Mouse (Mus musculus) brown adipose tissue, adult 24 weeks (tissue): Measurements from ENCODE around the gene Grin2d. TPM values are rescaled to one million over a fixed set of nuclear protein-coding genes. Genes with fewer than 3 reads are reported as not detected.
"Not testable (repeated sequence)": the region's sequence is repeated elsewhere in the genome, so short reads cannot be mapped to it uniquely, and the experiment has no call there.

Experiments
- H3K27ac ChIP-seq: fragments of 200-500 bp; replicated peaks from 2 replicates; pipeline ENCODE4 v1.5.1; 2012; ENCODE audit warnings: low read depth, mild to moderate bottlenecking, low read length
- H3K4me1 ChIP-seq: fragments of 200-500 bp; 2 replicates; pipeline ENCODE4 v1.6.1; 2012; ENCODE audit warnings: low read length, mixed read lengths; ENCODE audit not compliant: control insufficient read depth, insufficient read depth, insufficient read length
- H3K4me3 ChIP-seq: fragments of 200-500 bp; 2 replicates; pipeline ENCODE4 v1.5.1; 2012; ENCODE audit warnings: low read depth, mild to moderate bottlenecking, low read length, moderate library complexity; ENCODE audit not compliant: insufficient read depth
- polyA plus RNA-seq: library from polyadenylated mRNA; stranded (reverse); fragments of >200 nt; gene quantifications from 2 replicates; pipeline ENCODE4 v1.2.4, GENCODE M21; 2012; ENCODE audit not compliant: missing spikeins, insufficient read depth, insufficient read length

Grin2d gene
- polyA plus RNA-seq = not detected in 2 replicates

DNA sequence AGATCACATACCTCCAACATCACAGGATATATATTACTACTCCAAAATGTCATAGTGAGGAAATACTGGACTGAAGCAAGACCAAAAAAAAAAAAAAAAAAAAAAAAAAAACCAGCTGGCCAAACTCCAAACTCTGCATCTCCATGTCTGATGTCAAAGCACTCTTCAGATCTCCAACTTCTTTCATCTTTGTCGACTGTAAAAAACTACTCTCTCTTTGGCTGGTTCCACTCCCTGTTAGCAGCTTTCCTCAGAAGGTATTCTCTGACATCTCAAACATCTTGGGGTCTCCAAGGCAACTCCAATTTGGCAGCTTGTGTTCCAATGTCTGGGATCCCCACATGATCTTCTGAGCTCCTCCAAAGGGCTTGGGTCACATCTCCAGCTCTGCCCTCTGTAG is at the start of gene Grin2d:
TSS of gene Grin2d (minus strand) at position 101 of the 400 bp plus-strand sequence.
- not testable (repeated sequence) for H3K4me1 ChIP-seq, H3K4me3 ChIP-seq, H3K27ac ChIP-seq

DNA sequence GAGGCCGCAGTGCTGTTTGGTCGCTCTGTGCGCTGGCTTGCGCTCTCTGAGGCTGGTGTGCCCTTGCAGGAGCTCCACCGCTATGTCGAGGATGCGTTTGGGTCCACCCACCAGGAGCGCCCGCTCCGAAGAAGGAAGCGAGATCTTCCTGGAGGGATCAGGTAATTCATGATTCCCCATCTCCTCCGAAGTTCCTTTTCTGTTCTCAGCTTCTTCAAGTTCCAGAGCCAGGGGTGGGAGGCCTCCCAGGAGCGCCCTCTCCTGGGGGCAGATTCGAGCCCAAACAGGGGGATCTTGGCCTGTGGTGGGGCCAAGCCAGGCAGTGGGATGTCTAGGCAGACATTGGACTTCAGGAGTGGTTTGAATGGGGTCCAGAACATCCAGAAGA is 46.2 kb upstream of the Grin2d start:
- Histone ChIP-seq H3K27ac (no peak overlapping the region), H3K4me3 (peak overlapping the region; percentile 44), H3K4me1 (0 out of 2 replicates have a peak, but pooled peaks cover 3% of the 10 kb centered on the region)

DNA sequence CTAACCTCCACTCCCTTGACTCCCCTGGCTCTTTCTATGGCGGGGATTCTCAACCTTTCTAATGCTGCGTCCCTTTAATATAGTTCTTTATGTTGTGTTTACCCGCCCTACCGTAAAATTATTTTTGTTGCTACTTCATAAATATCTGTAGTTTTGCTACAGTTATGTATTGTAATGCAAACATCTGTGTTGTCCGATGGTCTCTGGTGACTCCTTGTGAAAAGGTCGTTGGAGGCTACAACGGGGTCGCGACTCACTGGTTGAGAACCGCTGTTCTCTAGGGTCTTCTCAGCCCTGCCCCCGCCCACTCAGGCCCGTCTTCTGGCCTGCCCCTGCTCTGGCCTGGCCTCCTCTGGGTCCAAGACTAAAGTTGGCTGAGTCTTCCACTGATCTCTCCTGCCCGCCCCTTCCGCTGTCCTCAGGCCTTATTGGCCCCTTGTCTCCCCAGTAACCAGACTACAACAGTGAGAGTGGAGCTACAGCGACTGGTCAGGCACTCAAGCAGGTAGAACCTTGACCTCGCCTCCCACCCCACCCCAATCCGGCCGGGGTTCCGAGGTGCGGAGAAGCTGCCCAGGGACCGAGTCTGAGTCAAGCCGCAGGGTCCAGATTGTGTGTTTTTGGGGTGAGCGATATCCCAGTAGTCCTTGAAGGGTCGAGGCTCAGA is 45.7 kb upstream of the Grin2d start, which contains the start of gene Ccdc114:
TSS of gene Ccdc114 (plus strand) at position 311 of the 667 bp plus-strand sequence.
- H3K27ac ChIP-seq = peak within 1 kb of the TSS; percentile 94
- H3K4me3 ChIP-seq = peak within 1 kb of the TSS; percentile 73
- 0 out of 2 replicates have a peak, but pooled peaks cover 3% of the 10 kb centered on the region for H3K4me1 ChIP-seq

DNA sequence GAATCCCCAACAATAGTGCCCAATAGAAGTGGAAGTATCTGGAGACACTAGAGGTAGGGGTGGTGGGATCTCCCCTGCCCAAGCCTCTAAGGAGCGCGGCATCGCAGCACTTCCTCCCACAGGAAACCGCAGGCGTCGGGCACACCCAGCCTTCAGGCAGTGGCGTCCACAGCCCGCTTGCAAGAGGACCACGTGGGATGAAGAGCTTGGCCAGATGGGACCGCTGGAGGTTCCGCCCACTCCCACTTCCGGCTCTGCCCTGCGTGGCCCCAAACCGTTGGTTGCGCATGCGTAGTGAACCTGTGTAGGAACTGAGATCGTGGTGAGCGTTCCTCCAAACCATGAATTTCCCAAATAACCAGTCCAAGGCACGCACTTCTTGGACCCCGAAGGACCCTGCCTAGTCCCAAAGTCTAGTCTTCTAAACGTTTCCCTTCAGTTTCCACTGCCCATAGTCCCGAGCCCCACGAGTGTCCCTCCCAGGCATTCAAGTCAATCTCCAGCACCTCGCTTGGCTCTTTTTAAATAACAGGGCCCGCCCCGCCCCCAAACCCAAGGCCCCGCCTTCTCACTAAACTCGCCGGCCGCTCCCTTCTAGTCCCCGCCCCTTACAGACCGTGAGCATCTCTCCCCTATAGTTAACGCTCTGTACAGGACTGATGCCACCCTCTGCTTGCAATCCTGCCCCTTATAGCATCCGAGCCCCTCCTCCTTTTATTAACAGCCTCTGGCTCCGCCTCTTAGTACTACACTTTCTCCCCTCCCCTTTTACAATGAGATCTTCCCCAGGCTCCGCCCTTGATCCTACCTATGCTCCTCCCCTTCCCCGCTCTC is 45.0 kb upstream of the Grin2d start:
- Histone ChIP-seq H3K4me3 (peak overlapping the region; percentile 73), H3K4me1 (0 out of 2 replicates have a peak, but pooled peaks cover 3% of the 10 kb centered on the region), H3K27ac (peak overlapping the region; percentile 94)

DNA sequence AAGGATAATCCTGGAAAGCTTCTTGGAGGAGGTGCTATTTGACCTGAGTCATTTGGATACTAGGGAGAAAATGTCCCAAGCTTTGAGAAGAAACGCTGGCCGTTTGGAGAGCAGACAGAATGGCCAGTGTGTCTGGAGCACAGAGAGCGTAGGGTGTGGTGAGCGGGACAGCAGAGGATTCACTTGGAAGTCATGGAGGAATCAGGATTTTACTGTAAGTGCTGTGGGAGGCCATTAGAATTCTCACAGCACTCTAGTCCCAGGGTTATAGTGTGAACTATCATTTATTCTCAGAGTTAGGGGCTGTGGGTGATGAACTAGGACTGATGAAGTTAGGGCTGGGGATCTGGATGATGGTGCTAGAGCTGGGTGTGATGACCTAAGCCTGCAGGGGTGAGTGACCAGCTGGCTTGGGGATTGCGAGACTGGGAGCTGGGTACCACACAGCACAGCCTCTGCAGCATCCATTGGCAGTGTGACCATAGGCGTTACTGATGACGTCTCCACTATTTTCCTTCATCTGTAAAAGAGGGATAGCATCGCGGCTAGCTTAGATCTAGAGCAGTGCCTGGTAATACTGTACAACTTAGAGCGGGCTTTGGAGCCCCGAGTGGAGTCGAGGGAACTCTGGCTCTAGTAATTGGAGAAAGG is 43.9 kb upstream of the Grin2d start:
- Histone ChIP-seq H3K4me1 (0 out of 2 replicates have a peak, but pooled peaks cover 3% of the 10 kb centered on the region), H3K27ac (peak overlapping the region; percentile 72), H3K4me3 (no peak overlapping the region)

DNA sequence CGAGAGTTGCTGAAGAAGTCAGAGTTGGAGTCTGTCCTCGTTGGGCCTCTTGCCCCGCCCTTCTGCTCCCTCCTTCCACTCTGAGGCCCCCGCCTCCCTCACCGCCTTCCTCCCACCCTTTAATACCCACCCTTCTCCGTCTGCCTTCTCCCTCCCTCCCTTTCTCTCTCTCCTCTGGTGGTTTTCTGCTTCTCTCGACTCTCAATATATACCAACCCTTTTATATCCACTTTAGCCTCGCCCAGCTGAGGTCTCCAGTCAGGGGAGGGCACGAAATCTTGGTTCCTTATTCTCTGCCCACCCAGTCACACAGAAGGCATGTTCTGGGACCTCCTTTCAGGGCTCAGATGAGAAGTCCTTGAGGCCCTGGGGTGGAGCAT is 43.1 kb upstream of the Grin2d start, which contains the start of gene Emp3:
TSS of gene Emp3 (minus strand) at position 163 of the 380 bp plus-strand sequence.
- Histone ChIP-seq H3K27ac (peak within 1 kb of the TSS; percentile 80), H3K4me3 (peak within 1 kb of the TSS; percentile 58), H3K4me1 (0 out of 2 replicates have a peak, but pooled peaks cover 3% of the 10 kb centered on the region)

DNA sequence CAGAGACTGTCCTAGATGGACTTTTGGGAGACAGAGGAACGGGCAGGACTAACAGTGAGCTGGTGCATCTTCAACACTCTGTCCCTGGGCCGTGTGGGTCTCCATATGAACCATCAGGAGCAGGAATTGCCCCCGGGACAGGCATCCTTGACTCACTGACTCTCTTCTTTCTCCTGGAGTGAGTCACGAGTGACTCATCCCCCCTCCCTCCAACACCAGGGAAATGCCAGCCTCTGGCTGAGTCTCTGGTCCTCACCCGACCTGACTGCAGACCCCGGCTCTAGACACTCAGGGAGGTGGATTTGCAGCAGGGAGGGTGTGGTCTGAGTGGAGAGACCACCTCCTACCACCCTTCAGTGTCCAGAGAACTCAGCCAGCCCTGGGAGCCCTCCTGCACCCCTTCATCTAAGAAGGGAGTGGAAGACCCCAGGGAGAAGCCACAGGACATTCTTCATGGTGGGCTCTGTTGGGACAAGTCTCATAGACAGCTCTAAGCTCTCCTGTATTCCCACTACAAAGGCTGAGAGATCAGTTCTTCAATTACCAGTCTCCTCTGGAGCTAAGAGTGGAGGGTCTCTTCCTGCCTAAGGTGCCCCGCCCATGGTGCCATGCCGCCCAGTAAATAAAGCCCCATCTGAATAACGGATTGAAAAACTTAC is 42.5 kb upstream of the Grin2d start:
- H3K4me1 ChIP-seq = 0 out of 2 replicates have a peak, but pooled peaks cover 3% of the 10 kb centered on the region
- H3K27ac ChIP-seq = peak overlapping the region; percentile 80
- peak overlapping the region; percentile 58 for H3K4me3 ChIP-seq

DNA sequence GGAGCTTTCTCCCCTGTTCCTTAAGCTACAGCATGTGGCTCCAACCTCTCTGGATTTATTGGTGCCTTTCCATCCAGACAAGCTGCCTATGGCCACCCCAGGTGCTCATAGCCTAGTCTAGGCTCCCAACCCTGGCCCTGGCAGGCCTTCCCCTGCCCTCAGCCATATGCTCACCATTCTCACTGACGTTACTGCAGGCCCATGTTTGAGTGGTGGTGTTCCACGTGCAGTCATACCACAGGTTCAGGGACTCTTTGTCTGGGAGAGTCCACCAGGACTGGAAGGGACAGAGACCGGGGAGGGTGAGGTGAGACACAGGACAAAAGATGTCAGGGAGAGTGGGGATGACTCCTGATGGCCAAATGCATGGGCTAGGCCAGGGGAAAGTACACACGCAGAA is 41.6 kb upstream of the Grin2d start:
- Histone ChIP-seq H3K27ac (peak overlapping the region; percentile 35; the same call in 1 of the 2 replicates), H3K4me1 (0 out of 2 replicates have a peak, but pooled peaks cover 3% of the 10 kb centered on the region), H3K4me3 (peak overlapping the region; percentile 58)

DNA sequence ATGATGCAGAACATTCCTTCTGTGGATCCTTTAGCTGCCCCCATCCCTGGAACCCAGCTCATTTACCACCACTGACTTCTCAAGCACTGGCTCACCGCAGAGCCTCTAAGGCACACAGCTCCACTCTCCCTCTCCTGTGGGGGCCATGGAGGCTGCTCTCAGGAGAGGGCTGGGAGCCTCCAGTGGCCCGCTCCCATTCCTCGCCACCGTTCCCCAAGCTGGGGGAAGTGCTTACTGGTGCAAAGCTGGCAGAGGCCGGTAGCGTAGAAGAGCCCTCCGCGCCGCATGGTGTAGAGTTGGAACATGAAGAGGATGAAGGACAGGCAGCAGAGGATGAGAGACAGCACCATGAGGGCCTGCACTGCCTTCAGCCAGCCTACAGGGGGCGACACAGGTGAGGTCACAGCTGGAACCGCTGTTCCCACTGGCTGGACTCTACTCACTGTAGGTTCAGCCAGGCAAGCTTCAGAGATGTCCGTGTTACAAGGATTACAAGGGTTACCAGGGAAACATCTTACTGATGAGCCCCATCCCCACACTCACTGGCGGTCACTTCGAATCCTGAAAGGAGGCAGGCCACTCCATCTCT is 41.0 kb upstream of the Grin2d start:
- 0 out of 2 replicates have a peak, but pooled peaks cover 3% of the 10 kb centered on the region for H3K4me1 ChIP-seq
- H3K4me3 ChIP-seq = peak overlapping the region; percentile 58
- H3K27ac ChIP-seq = no peak overlapping the region

DNA sequence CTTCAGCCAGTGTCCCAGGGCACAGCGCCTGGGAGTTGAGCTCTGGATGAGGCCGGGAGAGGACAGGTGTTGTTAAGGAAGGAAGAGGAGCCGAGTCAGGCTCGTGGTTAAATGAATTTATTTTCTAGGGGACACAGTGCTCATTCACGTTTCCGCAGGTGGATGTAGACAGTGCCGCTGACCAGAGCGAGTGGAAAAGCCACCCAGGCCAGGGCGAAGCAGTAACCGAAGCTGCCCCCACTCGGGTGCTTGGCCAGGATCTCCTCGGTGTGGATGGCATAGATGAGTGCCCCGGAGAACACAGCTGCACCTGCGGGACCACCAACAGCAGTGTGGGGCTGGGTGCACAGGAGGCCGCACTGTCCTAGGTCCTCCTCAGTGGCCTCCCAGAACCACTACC is 39.7 kb upstream of the Grin2d start:
- Histone ChIP-seq H3K27ac (no peak overlapping the region), H3K4me1 (0 out of 2 replicates have a peak, but pooled peaks cover 3% of the 10 kb centered on the region), H3K4me3 (no peak overlapping the region)

DNA sequence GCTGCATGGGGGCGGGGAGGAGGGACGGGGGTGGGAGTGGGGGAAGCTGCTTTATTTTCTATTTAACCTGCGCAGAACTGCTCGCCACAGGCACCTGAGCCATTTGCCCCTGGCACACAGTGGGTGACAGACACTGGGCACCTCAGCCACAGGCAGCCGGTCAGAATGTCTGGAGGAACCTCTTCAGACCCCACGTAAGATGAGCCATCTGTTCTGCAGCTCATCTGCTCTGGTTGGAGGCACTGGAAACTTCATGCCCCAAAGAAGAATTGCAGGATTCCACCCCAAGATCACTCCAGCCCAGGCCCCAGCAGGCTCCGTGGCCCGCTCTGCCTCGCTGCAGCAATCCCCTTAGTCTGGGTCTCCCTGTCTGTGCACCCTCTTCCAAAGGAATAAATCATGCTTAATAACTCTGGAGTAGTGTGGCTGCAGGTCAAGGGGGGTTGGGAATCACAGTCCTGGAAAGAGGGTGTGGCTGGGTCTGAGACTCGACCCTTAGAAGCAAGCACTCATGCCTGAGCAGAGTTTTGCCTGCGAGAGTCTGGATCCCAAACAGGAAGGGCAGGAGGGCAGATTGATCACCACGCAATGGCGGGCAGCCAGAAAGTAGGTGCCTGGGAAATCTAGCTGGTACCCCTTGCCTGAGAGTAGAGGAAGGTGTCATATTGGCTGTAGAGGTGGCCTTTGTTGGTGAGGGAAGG is 39.0 kb upstream of the Grin2d start:
- Histone ChIP-seq H3K27ac (no peak overlapping the region), H3K4me3 (no peak overlapping the region)

DNA sequence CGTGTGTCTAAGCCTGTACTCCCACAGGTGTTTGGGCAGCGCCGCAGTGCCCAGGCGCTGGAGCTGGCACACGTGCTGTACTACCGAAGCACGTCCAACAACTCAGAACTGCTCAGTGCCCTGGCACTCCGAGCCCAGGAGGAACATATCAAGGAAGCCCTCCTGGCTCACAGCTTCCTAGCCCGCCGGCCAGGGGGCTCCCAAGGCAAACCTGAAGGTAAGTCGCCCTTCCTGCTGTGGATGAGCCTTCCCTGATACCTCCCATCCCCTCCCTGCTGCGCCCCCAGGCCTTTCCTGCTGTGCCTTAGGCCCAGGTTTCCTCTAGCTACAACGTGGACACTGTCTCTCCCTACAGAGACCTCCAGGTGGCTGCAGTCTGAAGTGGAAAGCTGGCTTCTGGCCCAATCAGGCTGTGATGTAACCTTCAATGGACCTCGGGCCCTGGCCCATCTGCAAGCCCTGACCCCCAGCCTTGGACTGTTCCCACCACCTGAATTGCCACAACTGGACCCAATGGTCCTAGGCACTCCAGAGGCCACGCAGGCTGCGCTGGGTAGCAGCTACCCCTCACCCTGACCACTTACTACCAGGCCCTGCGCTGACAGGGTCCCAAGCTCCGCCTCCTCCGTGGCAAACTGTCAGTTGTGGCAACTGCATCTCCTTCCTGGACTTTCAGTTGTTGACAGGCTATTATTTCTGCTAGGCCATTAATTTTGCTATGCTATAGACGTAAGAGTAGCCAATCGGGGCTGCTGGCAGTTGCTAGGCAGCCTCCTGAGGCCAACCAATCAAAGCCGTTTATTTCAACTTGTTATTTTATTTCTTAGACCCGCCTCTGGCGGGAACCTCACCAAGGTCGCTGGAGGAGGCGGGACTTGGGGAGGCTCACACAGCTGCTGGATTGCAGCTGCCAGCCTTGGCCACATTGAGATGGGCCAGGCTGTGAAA is 38.2 kb upstream of the Grin2d start:
- peak overlapping the region; percentile 40 for H3K4me3 ChIP-seq
- H3K27ac ChIP-seq = no peak overlapping the region
- H3K4me1 ChIP-seq = no peaks in the 10 kb centered on the region

More for the DNA sequence above, 39.0 kb upstream of the Grin2d start:
- no peaks in the 10 kb centered on the region for H3K4me1 ChIP-seq

DNA sequence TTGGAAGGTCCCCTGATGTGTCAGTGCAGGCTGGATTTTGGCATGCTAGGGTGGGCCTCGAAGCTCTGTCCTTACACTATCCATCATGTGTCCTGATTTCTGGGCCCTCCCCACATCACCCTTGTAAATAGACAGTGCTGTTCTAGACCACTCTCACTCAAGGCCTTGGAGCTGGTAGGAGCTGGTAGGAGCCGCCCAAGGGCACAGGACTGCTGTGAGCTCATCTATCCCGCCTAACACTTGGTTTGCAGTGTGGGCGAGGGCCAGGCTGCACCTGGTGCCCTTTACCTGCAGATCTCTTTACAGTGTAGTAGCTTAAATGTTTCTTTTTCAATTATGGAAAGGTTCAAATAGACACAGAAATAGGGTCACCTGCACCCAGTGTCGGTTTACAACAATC is 36.8 kb upstream of the Grin2d start:
- Histone ChIP-seq H3K4me1 (no peaks in the 10 kb centered on the region), H3K4me3 (no peak overlapping the region), H3K27ac (no peak overlapping the region)
